Mouse (Mus musculus) lung, postnatal 0 days (tissue): Measurements from ENCODE around the gene Ust. TPM values are rescaled to one million over a fixed set of nuclear protein-coding genes. Genes with fewer than 3 reads are reported as not detected.

Experiments
- ATAC-seq: fragments of 200-750 bp; cut with Nextera tagmentation; 2 replicates; pipeline ENCODE4 v1.8.0; 2017; ENCODE audit warnings: moderate library complexity
- DNase-seq: peaks from one replicate; pipeline ENCODE4 v3.0.0-alpha.2; 2016; ENCODE audit warnings: low spot score
- H3K27ac ChIP-seq: fragments of 300-500 bp; sonication (generic); 2 replicates; pipeline ENCODE4 v1.5.1; 2014; ENCODE audit warnings: antibody characterized with exemption, mild to moderate bottlenecking, low read length, mixed read lengths
- H3K27me3 ChIP-seq: fragments of 300-500 bp; sonication (generic); replicated peaks from 2 replicates; pipeline ENCODE4 v1.6.1; 2014; ENCODE audit warnings: low read length, mixed read lengths; ENCODE audit not compliant: insufficient read depth
- H3K36me3 ChIP-seq: fragments of 300-500 bp; sonication (generic); 2 replicates; pipeline ENCODE4 v1.6.1; 2014; ENCODE audit warnings: low read length, mixed read lengths; ENCODE audit not compliant: insufficient read depth
- H3K4me1 ChIP-seq: fragments of 300-500 bp; sonication (generic); 2 replicates; pipeline ENCODE4 v1.6.1; 2014; ENCODE audit warnings: antibody characterized with exemption, low read depth, low read length, mixed read lengths; ENCODE audit not compliant: insufficient read depth
- H3K4me2 ChIP-seq: fragments of 300-500 bp; sonication (generic); replicated peaks from 2 replicates; pipeline ENCODE4 v1.6.1; 2014; ENCODE audit warnings: low read depth, mild to moderate bottlenecking, low read length, moderate library complexity, mixed read lengths
- H3K4me3 ChIP-seq: fragments of 300-500 bp; sonication (generic); 2 replicates; pipeline ENCODE4 v1.5.1; 2014; ENCODE audit warnings: low read depth, low read length
- H3K9ac ChIP-seq: fragments of 300-500 bp; sonication (generic); replicated peaks from 2 replicates; pipeline ENCODE4 v1.6.1; 2014; ENCODE audit warnings: low read depth, mild to moderate bottlenecking
- H3K9me3 ChIP-seq: fragments of 300-500 bp; sonication (generic); 2 replicates; pipeline ENCODE4 v1.6.1; 2016; ENCODE audit warnings: low read length, mixed read lengths
- CTCF ChIP-seq: IDR thresholded peaks from 2 replicates; pipeline ENCODE4 v1.5.1; 2016; ENCODE audit warnings: antibody characterized with exemption, mild to moderate bottlenecking
- EP300 ChIP-seq: IDR thresholded peaks from 2 replicates; pipeline ENCODE4 v1.6.1; 2016; ENCODE audit warnings: antibody characterized with exemption, mild to moderate bottlenecking, control low read depth
- WGBS: fragments of 180-500 bp; shearing (Covaris S2); extraction: QIAGEN DNeasy Blood & Tissue Kit; methylation state at CpG from one replicate; pipeline ENCODE4 v1.1.7; 2014; 5-methylcytosine and 5-hydroxymethylcytosine counted together
- polyA plus RNA-seq: library from polyadenylated mRNA; unstranded; fragments of >200 nt; fragmentation: Nextera tagmentation; extraction: Ambion mirVana; gene quantifications from 2 replicates; pipeline ENCODE4 v1.2.1, GENCODE M21; 2015

The Ust gene
- polyA plus RNA-seq, 1 experiment from 2014 or later, result 6.3 TPM

DNA sequence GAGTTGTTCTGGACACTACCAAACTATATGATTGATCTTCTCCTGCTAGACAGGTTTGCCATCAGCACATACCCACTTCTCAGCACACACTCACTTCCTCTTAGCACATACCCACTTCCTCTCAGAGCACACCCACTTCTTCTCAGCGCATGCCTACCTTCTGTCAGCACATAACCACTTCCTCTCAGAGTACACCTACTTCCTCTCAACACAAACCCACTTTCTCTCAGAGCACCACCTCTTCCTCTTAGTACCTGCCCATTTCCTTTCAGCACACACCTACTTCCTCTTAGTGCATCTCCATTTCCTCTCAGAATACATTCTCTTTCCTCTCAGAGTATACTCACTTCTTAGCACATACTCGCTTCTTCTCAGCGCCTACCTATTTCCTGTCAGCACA lies 16.8 kb upstream of the Ust start:
- Histone ChIP-seq H3K4me1 (no peaks in the 10 kb centered on the region; the same call in 1 of the 2 replicates), H3K4me2 (no peak overlapping the region), H3K4me3 (no peak overlapping the region), H3K27ac (no peak overlapping the region), H3K27me3 (no peaks in the 10 kb centered on the region), H3K36me3 (no peaks in the 10 kb centered on the region), H3K9ac (no peak overlapping the region), H3K9me3 (no peaks in the 10 kb centered on the region)
- WGBS, result 47% methylated on average over 3 of the region's 3 CpGs
- TF ChIP-seq CTCF (no peak), EP300 (no peak)
- peak; percentile 4 for DNase-seq
- no peak for ATAC-seq

DNA sequence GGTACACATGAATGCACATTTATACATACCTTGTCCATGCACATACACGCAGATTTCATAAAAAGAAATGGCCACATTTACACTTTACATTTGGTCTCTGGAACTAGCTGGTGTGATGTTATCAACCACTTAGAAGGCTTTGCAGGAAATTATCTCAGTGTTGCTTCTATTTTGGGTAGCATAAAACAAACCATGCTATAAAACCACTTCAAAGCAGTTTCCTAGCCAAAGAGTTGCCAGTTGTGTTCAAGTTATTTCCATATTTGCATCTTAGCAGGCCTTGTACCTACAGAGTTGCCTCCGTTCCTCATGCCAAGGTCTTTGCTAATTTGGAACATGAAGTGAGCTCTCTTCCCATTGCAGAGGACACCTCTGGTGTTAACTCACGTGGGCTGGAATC lies 13.0 kb upstream of the Ust start:
- no peaks in the 10 kb centered on the region; the same call in 1 of the 2 replicates for H3K4me1 ChIP-seq
- 78% methylated on average over 3 of the region's 3 CpGs for WGBS
- TF ChIP-seq EP300, result no peak
- H3K27me3 ChIP-seq, result no peaks in the 10 kb centered on the region
- no peak overlapping the region for H3K9ac ChIP-seq
- no peak for ATAC-seq
- no peak for DNase-seq
- no peaks in the 10 kb centered on the region for H3K36me3 ChIP-seq
- no peak overlapping the region for H3K4me3 ChIP-seq
- no peak overlapping the region for H3K27ac ChIP-seq
- no peaks in the 10 kb centered on the region for H3K9me3 ChIP-seq
- H3K4me2 ChIP-seq, result no peak overlapping the region

DNA sequence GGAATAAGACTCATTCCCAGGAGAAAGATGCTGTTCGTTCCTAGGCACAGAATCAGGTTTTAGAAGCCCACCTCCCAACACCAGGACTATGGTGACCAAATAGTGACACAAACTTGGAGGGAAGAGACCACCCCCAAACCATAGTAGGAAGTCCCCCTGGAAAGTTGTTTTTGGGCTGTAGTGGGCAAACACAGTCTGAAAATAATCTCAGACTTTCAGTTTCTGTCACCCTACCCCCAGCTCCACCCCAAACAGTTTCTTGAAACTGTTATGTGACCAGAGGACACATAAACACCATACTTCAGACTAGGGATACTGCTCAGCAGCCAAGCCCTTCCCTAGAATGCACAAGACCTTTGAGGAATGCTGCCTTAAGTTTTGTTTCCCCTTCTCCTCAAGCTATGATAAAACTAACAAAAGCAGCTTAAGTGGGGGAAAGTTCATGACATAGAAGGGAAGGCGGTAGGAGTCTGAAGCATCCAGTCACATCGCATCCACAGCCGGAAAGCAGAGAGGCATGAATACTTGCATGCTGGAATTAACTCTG lies 12.0 kb upstream of the Ust start:
- no peaks in the 10 kb centered on the region for H3K27me3 ChIP-seq

DNA sequence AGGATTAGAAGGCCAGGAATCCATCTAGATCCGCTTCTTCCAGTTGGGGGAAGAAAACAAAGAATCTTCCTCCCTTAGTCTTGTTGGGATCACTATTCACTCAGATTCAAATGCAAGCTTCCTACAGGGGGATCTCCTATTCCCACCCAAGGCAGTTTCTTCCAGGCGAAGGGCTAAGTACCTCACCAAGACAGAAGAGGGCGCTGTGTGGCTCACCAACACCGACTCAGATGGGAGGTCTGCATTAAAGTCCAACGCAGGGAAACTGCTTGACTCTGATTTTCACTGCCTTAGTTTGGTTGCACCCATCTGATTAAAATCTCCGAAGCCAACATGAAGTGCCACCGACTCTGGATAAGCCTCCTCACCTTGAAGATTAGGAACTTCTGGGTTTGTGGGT lies 10.5 kb upstream of the Ust start:
- ATAC-seq (no peak), DNase-seq (peak; percentile 36)
- 31% methylated on average over 7 of the region's 7 CpGs for WGBS
- no peaks in the 10 kb centered on the region for H3K36me3 ChIP-seq
- TF ChIP-seq EP300 (no peak), CTCF (peak; percentile 78)
- H3K4me2 ChIP-seq, result no peak overlapping the region
- no peaks in the 10 kb centered on the region for H3K9me3 ChIP-seq
- H3K27ac ChIP-seq, result no peak overlapping the region
- H3K27me3 ChIP-seq, result no peaks in the 10 kb centered on the region
- no peaks in the 10 kb centered on the region; the same call in 1 of the 2 replicates for H3K4me1 ChIP-seq
- H3K4me3 ChIP-seq, result no peak overlapping the region
- no peak overlapping the region for H3K9ac ChIP-seq

More for the DNA sequence above, 12.0 kb upstream of the Ust start:
- ATAC-seq (peak; percentile 93), DNase-seq (peak; percentile 71)
- no peak overlapping the region for H3K4me2 ChIP-seq
- WGBS, result 62% methylated on average over 4 of the region's 4 CpGs
- 0 out of 2 replicates have a peak overlapping the region, but pooled peaks have one; percentile 8 for H3K27ac ChIP-seq
- H3K36me3 ChIP-seq, result no peaks in the 10 kb centered on the region
- TF ChIP-seq EP300 (peak; percentile 83), CTCF (no peak)
- H3K4me1 ChIP-seq, result no peaks in the 10 kb centered on the region; the same call in 1 of the 2 replicates
- H3K9ac ChIP-seq, result no peak overlapping the region
- H3K9me3 ChIP-seq, result no peaks in the 10 kb centered on the region
- no peak overlapping the region for H3K4me3 ChIP-seq

DNA sequence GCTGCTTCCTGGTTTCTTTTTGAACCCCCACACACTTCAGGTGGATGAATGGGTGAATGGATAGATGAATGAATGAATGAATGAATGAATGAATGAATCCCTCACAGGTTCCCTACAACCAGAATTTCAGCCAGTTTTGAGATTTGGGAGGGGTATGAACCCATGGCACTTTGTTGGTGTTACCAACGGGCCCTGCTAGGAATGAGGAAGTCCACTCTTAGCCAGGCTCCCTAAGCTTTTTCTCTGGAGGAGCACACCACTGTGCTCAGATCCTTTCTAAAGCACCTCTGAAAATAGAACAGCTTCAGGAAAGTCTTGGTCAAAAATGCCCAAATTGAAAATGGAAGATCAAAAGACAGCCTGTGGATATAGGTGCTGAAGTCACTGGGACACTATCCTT lies 6.7 kb upstream of the Ust start:
- DNase-seq (no peak), ATAC-seq (no peak)
- Histone ChIP-seq H3K27ac (no peak overlapping the region), H3K36me3 (no peaks in the 10 kb centered on the region), H3K9me3 (no peaks in the 10 kb centered on the region), H3K4me1 (no peaks in the 10 kb centered on the region; the same call in 1 of the 2 replicates), H3K4me2 (no peak overlapping the region), H3K4me3 (no peak overlapping the region), H3K9ac (no peak overlapping the region), H3K27me3 (no peaks in the 10 kb centered on the region)
- 59% methylated on average over 1 of the region's 1 CpGs for whole genome bisulfite sequencing
- no peak for TF ChIP-seq CTCF
- no peak for TF ChIP-seq EP300

DNA sequence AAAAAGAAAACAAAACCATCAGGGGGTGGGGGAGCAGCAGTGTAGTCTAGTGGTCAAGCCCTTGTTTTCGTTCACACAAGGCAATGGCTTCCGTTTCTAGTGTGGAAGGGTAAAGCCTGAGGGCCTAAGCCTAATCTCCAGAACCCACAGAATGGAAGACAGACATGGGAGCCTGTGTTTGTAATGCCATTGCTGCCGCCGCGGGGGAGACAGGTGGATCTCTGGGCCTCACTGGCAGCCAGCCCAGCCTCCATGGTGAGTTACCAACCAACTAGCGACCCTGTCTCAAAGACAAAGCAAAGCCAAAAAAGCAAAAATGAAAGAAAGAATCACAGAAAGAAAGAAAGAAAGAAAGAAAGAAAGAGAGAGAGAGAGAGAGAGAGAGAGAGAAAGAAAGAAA lies 2.9 kb upstream of the Ust start:
- Histone ChIP-seq H3K27me3 (no peaks in the 10 kb centered on the region), H3K4me2 (no peak overlapping the region), H3K4me3 (no peak overlapping the region), H3K36me3 (no peaks in the 10 kb centered on the region), H3K9ac (no peak overlapping the region), H3K27ac (no peak overlapping the region), H3K4me1 (0 out of 2 replicates have a peak, but pooled peaks cover 3% of the 10 kb centered on the region), H3K9me3 (no peaks in the 10 kb centered on the region)
- DNase-seq (no peak), ATAC-seq (no peak)
- no peak for TF ChIP-seq CTCF
- no peak for TF ChIP-seq EP300
- 78% methylated on average over 6 of the region's 6 CpGs for WGBS
